Mouse (Mus musculus): ENCODE data around the gene Ranbp1. TPM values are rescaled to one million over a fixed set of nuclear protein-coding genes. Genes with fewer than 3 reads are reported as not detected.

Gene Ranbp1
- polyA plus RNA-seq, 1 experiment from 2014 or later = 216 TPM

- no peaks in the 10 kb centered on the region for H3K27me3 ChIP-seq
- ChIA-PET POLR2A (no interaction called here), CTCF (interaction anchor here (2.0 kb wide), 1 partner anchor 11 kb away, joined by 8 read pairs; no protein-coding TSS in a partner anchor)
- no peak for TF ChIP-seq CTCF (IDR thresholded peaks at IDR 0.05)
- ATAC-seq = no peak
- no peak for DNase-seq (ENCODE audit: low read depth, low spot score)
- in situ Hi-C loops (cut with MboI; ENCODE audit: low pct_unique_long_range_greater_than_20kb) = no loop called here
Measured at GRCm38 (mm10) chr16:18222188-18222587, 26.3 kb downstream of the Ranbp1 start.

- DNase-seq (ENCODE audit: low read depth, low spot score) = no peak
- no peak for TF ChIP-seq CTCF (IDR thresholded peaks at IDR 0.05)
- ChIA-PET CTCF (no interaction called here), POLR2A (no interaction called here)
- H3K27me3 ChIP-seq = no peaks in the 10 kb centered on the region
- no peak for ATAC-seq
- in situ Hi-C loops (cut with MboI; ENCODE audit: low pct_unique_long_range_greater_than_20kb) = no loop called here
Measured at GRCm38 (mm10) chr16:18221543-18221898, 27.0 kb downstream of the Ranbp1 start.

GRCm38 (mm10) chr16:18220856-18221542 is 27.5 kb downstream of the Ranbp1 start:
- POLR2A ChIA-PET = no interaction called here
- DNase-seq (ENCODE audit: low read depth, low spot score) = no peak
- in situ Hi-C loops (cut with MboI; ENCODE audit: low pct_unique_long_range_greater_than_20kb) = no loop called here
- no peak for TF ChIP-seq CTCF (IDR thresholded peaks at IDR 0.05)
- CTCF ChIA-PET = no interaction called here
- ATAC-seq = no peak
- H3K27me3 ChIP-seq = no peaks in the 10 kb centered on the region

DNA sequence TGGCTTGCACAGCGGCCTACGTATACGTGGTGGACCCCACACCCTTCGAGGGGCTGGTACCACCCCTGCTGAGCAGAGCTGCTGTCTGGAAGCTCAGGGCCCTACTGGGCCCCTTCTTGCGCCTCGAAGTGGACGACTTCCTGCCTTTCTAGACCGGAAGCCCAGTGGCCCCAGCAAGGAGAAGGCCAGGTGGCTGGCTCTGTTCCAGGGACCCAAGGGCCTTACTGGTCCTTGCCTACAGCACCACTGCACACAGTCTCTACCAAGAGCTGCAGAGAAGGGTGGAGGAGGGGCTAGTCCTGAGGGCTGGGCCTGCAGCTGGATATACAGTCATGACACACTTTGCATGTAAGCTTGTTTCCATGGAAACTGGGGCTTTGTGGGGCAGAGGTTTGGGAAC is 28.5 kb downstream of the Ranbp1 start:
- DNase-seq (ENCODE audit: low read depth, low spot score) (no peak), ATAC-seq (no peak)
- POLR2A ChIA-PET = interaction anchor here (0.6 kb wide), 1 partner anchor 15 kb away, joined by 3 read pairs; the partner anchor contains the start of gene Zdhhc8
- in situ Hi-C loops (cut with MboI; ENCODE audit: low pct_unique_long_range_greater_than_20kb) = no loop called here
- CTCF ChIA-PET = no interaction called here
- TF ChIP-seq CTCF (IDR thresholded peaks at IDR 0.05) = no peak
- no peaks in the 10 kb centered on the region for H3K27me3 ChIP-seq

DNA sequence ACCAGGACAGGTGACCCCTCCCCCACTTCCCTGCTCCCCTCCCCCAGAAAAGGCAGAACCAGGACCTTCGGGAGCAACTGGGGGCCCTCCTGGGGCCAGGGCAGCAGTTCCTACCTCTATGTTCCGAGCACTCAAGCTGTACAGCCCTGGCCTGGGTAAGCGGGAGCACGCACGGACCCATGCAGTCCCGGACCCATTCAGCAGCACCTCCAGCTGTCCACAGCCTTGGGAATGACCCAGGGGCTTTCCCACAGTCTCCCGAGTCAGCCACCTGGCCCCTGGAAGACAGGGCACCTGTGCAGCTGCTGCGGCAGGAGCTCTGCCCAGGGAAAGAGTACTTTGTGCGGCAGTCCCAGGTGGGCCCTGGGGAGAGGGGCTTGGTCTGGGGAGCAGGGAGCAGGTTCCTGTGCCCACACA is 29.9 kb downstream of the Ranbp1 start:
- ChIA-PET POLR2A (no interaction called here), CTCF (no interaction called here)
- DNase-seq (ENCODE audit: low read depth, low spot score) (no peak), ATAC-seq (no peak)
- in situ Hi-C loops (cut with MboI; ENCODE audit: low pct_unique_long_range_greater_than_20kb) = no loop called here
- no peak for TF ChIP-seq CTCF (IDR thresholded peaks at IDR 0.05)
- H3K27me3 ChIP-seq = no peaks in the 10 kb centered on the region

- DNase-seq (ENCODE audit: low read depth, low spot score) (no peak), ATAC-seq (no peak)
- TF ChIP-seq CTCF (IDR thresholded peaks at IDR 0.05) = no peak
- POLR2A ChIA-PET = no interaction called here
- H3K27me3 ChIP-seq = no peaks in the 10 kb centered on the region
- CTCF ChIA-PET = no interaction called here
- in situ Hi-C loops (cut with MboI; ENCODE audit: low pct_unique_long_range_greater_than_20kb) = no loop called here
Measured at GRCm38 (mm10) chr16:18217579-18217978, 31.0 kb downstream of the Ranbp1 start, which contains the start of gene Ccdc188. Gene Ccdc188 (plus strand): TSS chr16:18217879.

DNA sequence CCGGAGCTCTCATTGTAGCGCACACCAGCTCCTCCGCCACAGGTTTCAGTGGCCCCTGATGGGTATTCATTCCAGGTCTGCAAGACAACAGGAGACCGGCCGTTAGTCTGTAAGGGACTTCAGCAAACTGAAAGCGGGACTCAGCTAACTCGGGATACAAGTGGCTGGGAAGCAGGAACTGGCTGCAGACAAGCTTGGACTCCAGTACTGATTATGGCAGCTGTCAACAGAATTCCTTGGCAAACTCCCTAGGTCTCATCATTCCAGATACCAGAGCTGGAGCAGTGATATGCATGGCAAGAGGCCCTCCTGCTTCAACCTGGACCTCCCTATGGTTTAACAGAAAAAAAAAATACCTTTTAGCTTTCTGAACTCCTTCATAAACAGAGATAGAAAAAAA is 33.7 kb downstream of the Ranbp1 start:
- TF ChIP-seq CTCF (IDR thresholded peaks at IDR 0.05) = no peak
- no peaks in the 10 kb centered on the region for H3K27me3 ChIP-seq
- POLR2A ChIA-PET = no interaction called here
- CTCF ChIA-PET = no interaction called here
- in situ Hi-C loops (cut with MboI; ENCODE audit: low pct_unique_long_range_greater_than_20kb) = loop anchor here (5.0 kb wide), 3 partner anchors 38 to 163 kb away; partner anchors contain the start of gene Dgcr6
- no peak for ATAC-seq
- no peak for DNase-seq (ENCODE audit: low read depth, low spot score)

GRCm38 (mm10) chr16:18213689-18214088 is 34.8 kb downstream of the Ranbp1 start:
- TF ChIP-seq CTCF (IDR thresholded peaks at IDR 0.05) = no peak
- in situ Hi-C loops (cut with MboI; ENCODE audit: low pct_unique_long_range_greater_than_20kb) = loop anchor here (5.0 kb wide), 3 partner anchors 36 to 161 kb away; partner anchors contain the start of gene Dgcr6
- ChIA-PET CTCF (interaction anchor here (3.9 kb wide), 1 partner anchor 162 kb away, joined by 16 read pairs; the partner anchor contains the start of gene Dgcr6), POLR2A (no interaction called here)
- H3K27me3 ChIP-seq = no peaks in the 10 kb centered on the region
- DNase-seq (ENCODE audit: low read depth, low spot score) (no peak), ATAC-seq (no peak)

- peak; percentile 10 for DNase-seq (ENCODE audit: low read depth, low spot score)
- TF ChIP-seq CTCF (IDR thresholded peaks at IDR 0.05) = no peak
- H3K27me3 ChIP-seq = peaks cover 4% of the 10 kb centered on the region
- ChIA-PET CTCF (interaction anchor here (0.8 to 3.9 kb wide), 24 partner anchors 10 to 164 kb away, joined by 3 to 36 read pairs (median 8); partner anchors contain the start of gene Dgcr6), POLR2A (interaction anchor here (0.6 kb wide), 1 partner anchor 93 kb away, joined by 3 read pairs; no protein-coding TSS in a partner anchor)
- in situ Hi-C loops (cut with MboI; ENCODE audit: low pct_unique_long_range_greater_than_20kb) = loop anchor here (5.0 kb wide), 3 partner anchors 34 to 159 kb away; partner anchors contain the start of gene Dgcr6
- ATAC-seq = no peak
Measured at GRCm38 (mm10) chr16:18211417-18212171, 36.9 kb downstream of the Ranbp1 start.

- no peak for TF ChIP-seq CTCF (IDR thresholded peaks at IDR 0.05)
- peaks cover 11% of the 10 kb centered on the region for H3K27me3 ChIP-seq
- ATAC-seq (no peak), DNase-seq (ENCODE audit: low read depth, low spot score) (no peak)
- in situ Hi-C loops (cut with MboI; ENCODE audit: low pct_unique_long_range_greater_than_20kb) = loop anchor here (5.0 kb wide), 3 partner anchors 34 to 159 kb away; partner anchors contain the start of gene Dgcr6
- POLR2A ChIA-PET = interaction anchor here (0.6 kb wide), 1 partner anchor 92 kb away, joined by 3 read pairs; no protein-coding TSS in a partner anchor
- CTCF ChIA-PET = interaction anchor here (0.6 to 3.9 kb wide), 28 partner anchors 9 to 163 kb away, joined by 3 to 36 read pairs (median 6); partner anchors contain the start of gene Dgcr6
Measured at GRCm38 (mm10) chr16:18210701-18211416, 37.7 kb downstream of the Ranbp1 start.

Data from Patski (cell line).